Mouse (Mus musculus) hematopoietic stem cell, adult 5-6 weeks (primary cell): Measurements from ENCODE around the gene Dlg2. TPM values are rescaled to one million over a fixed set of nuclear protein-coding genes. Genes with fewer than 3 reads are reported as not detected.

Experiments used
- ATAC-seq, 2 experiments: fragments of 125-278 bp in 1 of 2; replicated peaks in 1 of 2; 2 replicates each; pipeline ENCODE4 v1.8.0; 2016 to 2017; ENCODE audit warnings: inconsistent platforms in 2 of 2, mild to moderate bottlenecking in 2 of 2, moderate number of reproducible peaks in 2 of 2, low read depth in 1 of 2, moderate TSS enrichment in 1 of 2; ENCODE audit not compliant: low FRiP score in 2 of 2, poor library complexity in 2 of 2, severe bottlenecking in 2 of 2, insufficient read depth in 1 of 2, low TSS enrichment in 1 of 2
- total RNA-seq: library from RNA; stranded (forward); fragments of 172-1452, 232-1000 nt; gene quantifications from 2 replicates; pipeline ENCODE4 v1.2.3, GENCODE M21; 2017

Gene Dlg2
- total RNA-seq, 1 experiment from 2014 or later, result 3.8 TPM

GRCm38 (mm10) chr7:91442447-91443376, 966.2 kb downstream of the Dlg2 start:
- no peak for ATAC-seq

DNA sequence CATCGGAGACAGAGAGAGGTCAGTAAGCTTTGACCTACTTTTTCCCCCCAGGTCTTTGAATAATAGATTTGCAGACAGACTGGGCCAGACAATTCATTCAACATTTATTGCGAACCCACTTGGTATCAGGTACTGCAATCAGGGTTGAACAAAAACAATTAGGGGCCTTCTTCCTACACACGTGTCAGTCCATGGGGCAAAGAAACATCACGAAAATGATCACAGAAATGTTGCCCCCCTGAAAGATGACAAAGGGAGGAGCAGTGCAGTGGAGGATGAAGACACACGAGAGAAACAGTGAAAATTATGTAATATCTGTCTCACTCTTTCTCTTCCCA, 966.9 kb downstream of the Dlg2 start:
- ATAC-seq, result no peak

DNA sequence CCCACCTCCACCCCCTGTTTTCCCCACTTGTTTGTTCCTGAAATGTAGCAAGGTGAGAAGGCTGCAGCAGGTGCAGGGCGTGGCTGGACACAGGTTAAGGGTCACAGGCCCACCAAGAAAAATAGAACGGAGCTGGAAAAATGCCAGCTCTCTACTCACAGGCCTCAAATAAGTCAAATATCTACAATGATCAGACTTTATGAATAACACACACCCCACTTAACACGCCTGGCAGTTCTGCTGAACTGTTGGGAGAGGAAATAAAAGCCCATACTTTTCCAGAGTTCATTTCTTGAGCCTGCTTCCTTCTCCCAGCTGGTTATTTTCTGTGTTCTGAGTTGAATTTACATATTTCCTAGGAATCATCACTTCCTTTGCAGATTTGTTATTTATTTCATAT, 967.4 kb downstream of the Dlg2 start:
- ATAC-seq, result no peak

DNA sequence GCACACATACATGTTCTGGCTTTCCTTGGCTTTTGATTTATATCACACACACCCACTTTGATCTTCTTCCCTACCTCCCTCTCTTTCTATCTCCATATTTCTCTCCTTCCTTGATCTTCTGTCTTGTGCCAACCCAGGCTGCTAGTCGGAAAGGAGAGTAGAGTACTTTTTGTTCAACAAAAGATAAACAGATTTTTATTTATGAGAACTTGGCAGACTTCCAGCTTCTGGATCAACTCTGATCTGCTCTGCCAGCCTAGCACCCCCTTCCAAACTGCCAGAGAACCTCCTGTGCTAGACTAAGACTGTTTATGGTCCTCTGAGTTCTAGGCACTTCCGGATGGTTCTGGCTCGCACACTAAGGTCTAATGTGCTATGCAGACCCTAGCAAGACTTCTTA, 968.3 kb downstream of the Dlg2 start:
- ATAC-seq, result no peak

- no peak for ATAC-seq
Observed at GRCm38 (mm10) chr7:91456796-91457195, 980.3 kb downstream of the Dlg2 start.

DNA sequence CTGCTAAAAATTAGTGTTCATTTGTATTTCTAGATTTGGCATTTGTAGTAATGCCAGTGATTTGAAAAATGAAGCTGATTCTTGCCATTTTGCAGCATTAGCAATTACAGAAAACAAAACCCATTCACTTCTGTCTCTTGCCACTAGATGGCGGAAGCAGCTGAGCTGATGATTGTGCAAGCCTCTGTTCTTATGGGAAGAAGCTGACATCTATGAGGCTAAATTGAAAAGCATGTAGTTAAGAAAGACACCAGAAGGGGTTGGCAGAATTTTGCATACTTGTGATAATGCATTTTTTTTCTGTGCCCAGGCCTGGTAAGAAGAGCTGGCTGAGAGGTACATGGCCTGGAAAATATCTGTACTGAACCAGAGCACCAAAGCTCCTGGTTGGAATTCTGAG, 980.7 kb downstream of the Dlg2 start:
- peak; percentile 98 to 99 for ATAC-seq

GRCm38 (mm10) chr7:91461352-91461751, 984.9 kb downstream of the Dlg2 start:
- no peak for ATAC-seq

- no peak for ATAC-seq
Observed at GRCm38 (mm10) chr7:91463256-91463655, 986.8 kb downstream of the Dlg2 start.

DNA sequence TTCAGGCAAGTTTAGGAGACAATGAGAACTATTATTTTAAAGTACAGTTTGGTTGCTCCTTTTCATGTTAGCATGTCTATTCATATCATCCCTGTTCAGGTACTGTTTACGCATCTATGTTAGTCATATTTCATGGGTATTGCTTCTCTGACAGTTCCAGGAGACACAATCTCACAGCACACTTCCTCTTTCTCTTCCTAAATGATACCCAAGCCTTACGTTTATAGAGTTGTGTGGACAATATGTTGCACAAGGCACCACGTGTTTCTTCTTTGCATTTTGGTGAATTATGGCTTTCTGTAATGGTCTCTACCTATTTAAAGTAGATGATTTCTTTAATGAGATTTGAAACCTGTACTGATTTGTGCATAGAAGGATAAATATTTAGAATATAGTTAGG, 990.6 kb downstream of the Dlg2 start:
- no peak; a peak in 1 of 4 replicates for ATAC-seq

DNA sequence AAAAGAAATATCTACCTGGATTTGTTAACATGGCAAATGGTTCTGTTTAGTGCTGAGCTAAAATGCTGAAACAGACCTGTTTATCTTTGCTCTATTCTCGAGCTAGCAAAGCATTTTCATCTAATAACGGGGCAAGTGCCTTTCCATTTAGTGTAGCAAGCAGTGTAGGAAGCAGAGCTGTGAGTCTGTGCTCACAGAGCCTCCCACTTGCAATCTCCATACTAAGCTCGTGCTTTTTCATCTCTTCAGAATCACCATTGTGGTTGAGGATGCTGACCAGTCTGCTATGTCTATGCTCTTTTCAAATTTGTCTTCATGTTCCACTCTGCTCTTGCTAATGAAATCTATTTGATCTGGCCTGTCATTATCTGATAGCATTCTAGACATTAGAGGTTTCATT, 1002.7 kb downstream of the Dlg2 start:
- ATAC-seq, result no peak

- ATAC-seq, result no peak
Observed at GRCm38 (mm10) chr7:91481574-91482197, 1005.2 kb downstream of the Dlg2 start.

DNA sequence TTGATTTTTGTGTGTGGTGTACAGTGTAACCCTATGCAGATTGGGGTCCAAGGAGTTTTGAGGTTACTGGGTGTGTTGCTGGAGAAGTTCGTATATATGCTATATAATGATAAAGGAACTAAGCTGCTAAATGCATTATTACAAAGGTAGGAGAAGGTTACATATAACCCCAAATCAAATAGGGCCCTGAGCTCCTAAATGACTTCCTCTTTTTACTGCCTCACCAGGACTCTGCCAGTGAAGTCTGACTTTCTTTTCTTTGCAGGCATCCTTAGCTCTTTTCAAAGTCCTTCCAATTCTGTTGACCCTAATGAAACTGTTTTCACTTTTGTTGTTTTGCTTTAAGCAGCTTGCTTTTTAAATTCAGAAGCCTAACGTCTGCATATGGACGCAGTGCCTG, 1016.8 kb downstream of the Dlg2 start:
- ATAC-seq, result peak; percentile 72 to 89; a peak in 3 of 4 replicates

DNA sequence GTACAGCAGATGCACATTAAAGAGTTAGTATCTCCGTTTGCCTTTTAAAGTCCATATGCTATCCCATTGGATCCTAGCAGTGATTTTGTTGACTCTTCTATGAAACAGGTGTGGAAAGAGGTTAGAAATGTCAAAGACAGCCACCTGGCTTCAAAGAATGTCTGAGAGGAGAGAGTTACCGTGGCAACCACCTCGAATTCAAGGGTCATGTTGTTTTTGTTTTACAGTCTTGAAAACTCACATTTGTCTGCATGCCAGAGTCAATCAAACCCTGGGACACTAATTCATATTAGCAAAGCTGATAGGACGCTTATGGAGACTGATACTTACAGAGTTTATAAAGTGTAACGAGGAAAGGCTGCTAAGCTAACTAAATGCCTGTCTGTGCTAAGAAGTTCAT, 1019.1 kb downstream of the Dlg2 start:
- ATAC-seq, result no peak

GRCm38 (mm10) chr7:91511119-91511518, 1034.6 kb downstream of the Dlg2 start:
- ATAC-seq, result no peak

DNA sequence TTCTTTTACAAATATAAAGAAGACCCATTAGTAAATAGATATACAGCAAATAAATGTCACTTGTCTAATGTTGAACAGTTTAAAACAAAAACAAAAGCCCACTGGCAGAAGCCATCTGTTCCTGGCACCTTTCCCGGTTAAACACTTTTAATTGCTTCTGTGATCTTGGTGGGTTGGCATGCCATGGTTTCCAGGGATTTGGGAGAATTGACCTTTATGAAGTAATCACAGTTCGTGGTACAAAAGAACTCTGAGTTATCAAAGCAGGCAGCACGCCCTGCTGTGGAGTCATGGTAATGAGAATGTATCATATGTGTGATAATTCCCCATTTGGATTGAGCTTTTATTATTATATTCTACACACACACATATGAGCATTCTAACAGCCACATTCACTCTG, 1038.0 kb downstream of the Dlg2 start:
- ATAC-seq, result no peak

DNA sequence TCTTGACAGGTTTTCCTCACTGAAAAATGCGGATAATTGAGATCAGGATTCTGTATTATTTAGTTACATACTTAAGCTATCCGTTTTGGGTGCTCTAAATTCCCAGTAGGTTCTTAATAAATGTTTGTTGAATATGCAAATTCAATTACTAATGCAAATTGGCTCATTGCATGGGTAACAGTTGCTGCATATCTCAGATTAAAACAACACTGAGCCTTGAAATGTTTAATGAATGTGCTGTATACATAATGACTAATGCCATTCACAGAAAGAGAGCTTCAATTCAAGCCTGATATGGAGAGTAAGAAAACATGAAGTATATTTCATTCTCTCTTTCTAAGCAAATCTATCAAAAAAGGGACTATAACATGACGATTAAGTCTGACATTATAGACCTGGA, 1039.8 kb downstream of the Dlg2 start:
- no peak for ATAC-seq

GRCm38 (mm10) chr7:91525859-91526258, 1049.4 kb downstream of the Dlg2 start:
- ATAC-seq, result no peak

GRCm38 (mm10) chr7:91542597-91543285, 1066.3 kb downstream of the Dlg2 start:
- ATAC-seq, result peak; percentile 58 to 59
